Mouse (Mus musculus) kidney, embryonic 15.5 days (tissue): ENCODE data around the gene Slf2. TPM values are rescaled to one million over a fixed set of nuclear protein-coding genes. Genes with fewer than 3 reads are reported as not detected.
A peak's percentile ranks its signal among the peaks of the same experiment; 100 is the strongest.

Source experiments
- ATAC-seq: fragments of 200-750 bp; cut with Nextera tagmentation; replicated peaks from 2 replicates; pipeline ENCODE4 v1.8.0; 2017; ENCODE audit warnings: moderate TSS enrichment; ENCODE audit not compliant: low FRiP score
- H3K27ac ChIP-seq: fragments of 300-500 bp; sonication (generic); 2 replicates; pipeline ENCODE4 v1.5.1; 2015; ENCODE audit warnings: mild to moderate bottlenecking, inconsistent platforms
- H3K27me3 ChIP-seq: fragments of 300-500 bp; sonication (generic); 2 replicates; pipeline ENCODE4 v1.6.1; 2015; ENCODE audit warnings: inconsistent platforms
- H3K36me3 ChIP-seq: fragments of 300-500 bp; sonication (generic); 2 replicates; pipeline ENCODE4 v1.6.1; 2015; ENCODE audit warnings: inconsistent platforms
- H3K4me1 ChIP-seq: fragments of 300-500 bp; sonication (generic); 2 replicates; pipeline ENCODE4 v1.6.1; 2015; ENCODE audit warnings: inconsistent platforms
- H3K4me2 ChIP-seq: fragments of 300-500 bp; sonication (generic); 2 replicates; pipeline ENCODE4 v1.6.1; 2015; ENCODE audit warnings: moderate library complexity, mild to moderate bottlenecking, inconsistent platforms
- H3K4me3 ChIP-seq: fragments of 300-500 bp; sonication (generic); replicated peaks from 2 replicates; pipeline ENCODE4 v1.5.1; 2015; ENCODE audit warnings: mild to moderate bottlenecking, inconsistent platforms
- H3K9ac ChIP-seq: fragments of 300-500 bp; sonication (generic); 2 replicates; pipeline ENCODE4 v1.6.1; 2015; ENCODE audit warnings: mild to moderate bottlenecking, inconsistent platforms
- H3K9me3 ChIP-seq: fragments of 300-500 bp; sonication (generic); replicated peaks from 2 replicates; pipeline ENCODE4 v1.6.1; 2016; ENCODE audit warnings: inconsistent platforms
- WGBS: fragments of 180-500 bp; shearing (Covaris S2); methylation state at CpG from one replicate; pipeline ENCODE4 v1.1.7; 2015; ENCODE audit warnings: mixed read lengths; 5-methylcytosine and 5-hydroxymethylcytosine counted together
- polyA plus RNA-seq: library from polyadenylated mRNA; unstranded; fragments of >200 nt; fragmentation: Nextera tagmentation; extraction: Ambion mirVana; gene quantifications from 2 replicates; pipeline ENCODE4 v1.2.1, GENCODE M21; 2015

The Slf2 gene
- polyA plus RNA-seq, 1 experiment from 2014 or later: 40.5 TPM

GRCm38 (mm10) chr19:44988321-44988720 lies 57.4 kb downstream of the Slf2 start:
- 20% methylated on average over 9 of the region's 9 CpGs for WGBS
- 0 out of 2 replicates have a peak overlapping the region, but pooled peaks have one; percentile 19 for H3K27ac ChIP-seq

GRCm38 (mm10) chr19:44988831-44989566 lies 58.0 kb downstream of the Slf2 start, which contains the start of gene Sema4g:
Sema4g (plus strand) TSS chr19:44989101.
- no peaks in the 10 kb centered on the region for H3K9me3 ChIP-seq
- peak; percentile 63 for ATAC-seq
- H3K27ac ChIP-seq: peak within 1 kb of the TSS; percentile 45
- peak within 1 kb of the TSS; percentile 60 for H3K9ac ChIP-seq
- H3K36me3 ChIP-seq: no peaks in the 10 kb centered on the region
- peaks cover 52% of the 10 kb centered on the region for H3K4me1 ChIP-seq
- H3K4me3 ChIP-seq: peak within 1 kb of the TSS; percentile 56
- WGBS: under 1% methylated on average over 53 of the region's 58 CpGs
- peak within 1 kb of the TSS; percentile 93 for H3K4me2 ChIP-seq
- no peaks in the 10 kb centered on the region for H3K27me3 ChIP-seq

More at GRCm38 (mm10) chr19:44988321-44988720, 57.4 kb downstream of the Slf2 start:
- peak overlapping the region; percentile 56 for H3K4me3 ChIP-seq
- H3K9ac ChIP-seq: peak overlapping the region; percentile 60
- ATAC-seq: no peak
- peak overlapping the region; percentile 93 for H3K4me2 ChIP-seq
- peaks cover 52% of the 10 kb centered on the region for H3K4me1 ChIP-seq
- H3K27me3 ChIP-seq: no peaks in the 10 kb centered on the region
- no peaks in the 10 kb centered on the region for H3K9me3 ChIP-seq
- peaks cover 2% of the 10 kb centered on the region; the same call in 1 of the 2 replicates for H3K36me3 ChIP-seq

DNA sequence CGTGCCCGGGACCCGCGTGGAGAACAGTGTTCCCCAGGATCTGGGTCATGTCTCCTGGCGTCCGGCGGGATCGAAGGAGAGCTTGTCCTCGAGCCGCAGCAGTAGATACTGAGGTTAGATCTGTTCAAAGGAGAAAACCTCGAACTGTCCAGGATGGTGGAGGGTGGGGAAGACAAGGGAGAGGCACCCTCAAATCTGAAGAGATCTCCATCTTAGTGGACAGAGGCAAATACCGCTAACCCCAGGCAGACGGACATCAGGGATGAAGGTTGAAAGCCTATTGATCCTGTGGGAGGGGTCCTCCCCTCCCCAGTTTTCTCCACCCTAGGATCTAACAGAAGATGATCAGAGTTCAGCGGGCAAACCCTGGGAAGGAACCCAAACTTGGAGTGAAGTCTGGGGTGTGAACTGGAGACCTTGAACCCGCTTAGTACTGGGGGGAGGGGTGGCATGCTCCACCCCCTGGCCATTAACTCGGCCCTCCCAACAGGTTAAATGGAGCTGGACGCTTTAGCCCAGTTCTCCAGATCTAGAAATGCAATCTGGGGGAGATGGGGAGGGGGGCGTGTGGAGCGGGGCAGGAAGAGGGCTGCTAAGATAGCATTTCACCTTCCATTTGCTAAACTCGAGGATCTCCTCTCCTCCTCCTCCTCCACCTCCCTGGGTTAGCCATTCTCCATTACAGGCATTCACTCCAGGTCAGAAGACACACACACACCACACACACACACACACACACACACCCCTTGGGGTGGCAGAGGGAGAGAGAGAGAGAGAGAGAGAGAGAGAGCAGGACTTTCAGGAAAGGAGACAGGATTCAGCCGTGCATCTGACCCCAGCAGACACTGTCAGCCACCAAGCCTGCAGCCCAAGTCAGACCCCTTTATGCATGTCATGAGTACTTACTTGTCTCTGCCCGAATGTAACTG lies 58.9 kb downstream of the Slf2 start:
- peak overlapping the region; percentile 56 for H3K4me3 ChIP-seq
- 5% methylated on average over 22 of the region's 22 CpGs for WGBS
- H3K27me3 ChIP-seq: no peaks in the 10 kb centered on the region
- no peaks in the 10 kb centered on the region for H3K36me3 ChIP-seq
- ATAC-seq: peak; percentile 26; the same call in 1 of the 2 replicates
- H3K9ac ChIP-seq: peak overlapping the region; percentile 60
- H3K4me1 ChIP-seq: peaks cover 51% of the 10 kb centered on the region
- peak overlapping the region; percentile 93 for H3K4me2 ChIP-seq
- peak overlapping the region; percentile 45 for H3K27ac ChIP-seq
- no peaks in the 10 kb centered on the region for H3K9me3 ChIP-seq

- WGBS: 71% methylated on average over 8 of the region's 8 CpGs
- H3K9ac ChIP-seq: no peak overlapping the region
- H3K4me1 ChIP-seq: peaks cover 43% of the 10 kb centered on the region
- no peaks in the 10 kb centered on the region for H3K9me3 ChIP-seq
- H3K27ac ChIP-seq: peak overlapping the region; percentile 45
- no peaks in the 10 kb centered on the region for H3K27me3 ChIP-seq
- H3K36me3 ChIP-seq: no peaks in the 10 kb centered on the region
- peak overlapping the region; percentile 93 for H3K4me2 ChIP-seq
- H3K4me3 ChIP-seq: 0 out of 2 replicates have a peak overlapping the region, but pooled peaks have one; percentile 56
- ATAC-seq: no peak
These were observed 60.1 kb downstream of the Slf2 start for GRCm38 (mm10) chr19:44991031-44991430.

DNA sequence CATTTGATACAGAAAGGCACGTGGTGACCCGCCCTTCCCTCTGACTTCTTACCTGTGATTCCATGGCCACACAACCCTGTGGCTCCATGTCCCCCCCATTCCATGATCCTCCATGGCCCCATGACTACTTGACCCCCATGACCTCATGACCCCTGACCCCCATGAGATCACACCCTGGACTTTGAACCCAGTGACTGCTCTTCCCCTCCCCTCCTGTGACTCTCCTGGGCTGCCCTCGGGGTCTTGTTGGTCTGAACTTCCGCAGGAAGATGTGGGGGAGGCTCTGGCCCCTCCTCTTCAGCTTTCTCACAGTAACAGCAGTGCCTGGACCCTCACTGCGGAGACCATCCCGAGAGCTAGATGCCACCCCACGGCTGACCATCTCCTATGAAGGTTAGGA lies 61.3 kb downstream of the Slf2 start:
- 29% methylated on average over 7 of the region's 7 CpGs for WGBS
- no peak for ATAC-seq

DNA sequence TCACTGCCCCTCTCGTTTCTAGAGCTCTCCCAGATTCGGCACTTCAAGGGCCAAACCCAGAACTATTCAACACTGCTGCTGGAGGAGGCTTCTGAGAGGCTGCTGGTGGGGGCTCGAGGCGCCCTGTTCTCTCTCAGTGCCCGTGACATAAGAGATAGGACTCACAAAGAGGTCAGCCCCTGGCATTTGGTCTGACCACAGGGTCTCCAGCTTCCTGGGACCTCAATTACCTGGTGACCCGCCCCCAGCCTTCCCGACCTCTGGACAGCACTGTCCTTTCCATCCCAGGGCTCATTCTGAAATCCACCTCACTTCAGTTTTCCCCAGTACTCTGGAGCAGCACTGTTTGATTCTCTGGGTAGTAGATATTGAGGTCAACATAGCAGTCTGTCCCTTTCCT lies 61.8 kb downstream of the Slf2 start:
- 58% methylated on average over 7 of the region's 7 CpGs for WGBS
- no peak overlapping the region for H3K4me2 ChIP-seq

More for the DNA sequence above, 61.3 kb downstream of the Slf2 start:
- H3K27me3 ChIP-seq: no peaks in the 10 kb centered on the region
- H3K4me1 ChIP-seq: peaks cover 46% of the 10 kb centered on the region
- no peak overlapping the region for H3K4me2 ChIP-seq
- H3K9ac ChIP-seq: no peak overlapping the region
- no peaks in the 10 kb centered on the region for H3K9me3 ChIP-seq
- peaks cover 1% of the 10 kb centered on the region; the same call in 1 of the 2 replicates for H3K36me3 ChIP-seq
- no peak overlapping the region for H3K4me3 ChIP-seq
- no peak overlapping the region for H3K27ac ChIP-seq

DNA sequence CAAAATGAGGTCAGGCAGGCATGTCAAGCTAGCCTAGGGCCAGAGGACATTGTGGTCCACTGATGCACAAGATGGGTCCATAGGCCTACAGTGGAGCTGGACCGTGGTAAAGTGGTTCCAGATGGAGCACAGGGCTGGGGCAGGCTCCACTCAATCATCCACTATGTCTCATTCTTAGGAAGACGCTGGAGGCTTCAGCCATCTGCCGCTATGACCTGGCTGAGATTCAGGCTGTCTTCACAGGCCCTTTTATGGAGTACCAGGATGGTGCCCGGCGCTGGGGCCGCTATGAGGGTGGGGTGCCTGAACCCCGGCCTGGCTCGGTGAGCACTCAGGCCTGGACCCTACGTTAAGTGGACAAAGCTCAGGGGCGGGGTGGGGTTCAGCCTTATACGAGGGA lies 66.8 kb downstream of the Slf2 start:
- H3K4me3 ChIP-seq: no peak overlapping the region
- ATAC-seq: no peak
- no peaks in the 10 kb centered on the region for H3K27me3 ChIP-seq
- no peak overlapping the region for H3K4me2 ChIP-seq
- H3K9me3 ChIP-seq: no peaks in the 10 kb centered on the region
- WGBS: 84% methylated on average over 11 of the region's 11 CpGs
- no peak overlapping the region for H3K27ac ChIP-seq
- H3K9ac ChIP-seq: no peak overlapping the region
- H3K4me1 ChIP-seq: peaks cover 3% of the 10 kb centered on the region; the same call in 1 of the 2 replicates
- peaks cover 45% of the 10 kb centered on the region for H3K36me3 ChIP-seq

More for the DNA sequence above, 61.8 kb downstream of the Slf2 start:
- no peak overlapping the region for H3K9ac ChIP-seq
- H3K27ac ChIP-seq: no peak overlapping the region
- H3K4me1 ChIP-seq: peaks cover 47% of the 10 kb centered on the region
- H3K36me3 ChIP-seq: peaks cover 6% of the 10 kb centered on the region; the same call in 1 of the 2 replicates
- H3K4me3 ChIP-seq: no peak overlapping the region
- no peaks in the 10 kb centered on the region for H3K27me3 ChIP-seq
- H3K9me3 ChIP-seq: no peaks in the 10 kb centered on the region
- no peak for ATAC-seq

DNA sequence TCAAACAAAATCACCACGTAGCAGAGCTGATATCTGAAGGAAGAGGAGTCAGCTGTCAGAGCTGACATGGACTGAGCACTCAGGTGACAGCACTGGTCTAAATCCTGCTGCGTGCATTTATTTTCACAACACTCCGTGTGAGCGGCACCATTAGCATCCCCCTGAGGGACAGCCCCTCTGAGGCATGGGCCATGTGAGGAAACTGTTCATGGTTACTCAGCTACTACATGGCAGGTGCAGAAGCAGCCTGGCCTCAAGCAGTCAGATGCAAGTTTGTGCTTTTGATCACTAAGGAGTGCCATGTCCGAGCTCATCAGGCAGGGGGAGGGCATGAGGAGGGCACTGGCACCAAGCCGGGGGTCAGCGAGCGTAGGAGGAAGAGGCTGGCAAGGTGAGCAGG lies 68.7 kb downstream of the Slf2 start:
- Histone ChIP-seq H3K27me3 (no peaks in the 10 kb centered on the region), H3K9ac (no peak overlapping the region), H3K27ac (no peak overlapping the region), H3K4me3 (no peak overlapping the region), H3K4me1 (peaks cover 13% of the 10 kb centered on the region; the same call in 1 of the 2 replicates), H3K4me2 (no peak overlapping the region), H3K9me3 (no peaks in the 10 kb centered on the region), H3K36me3 (peaks cover 63% of the 10 kb centered on the region)
- ATAC-seq: no peak
- WGBS: 86% methylated on average over 8 of the region's 8 CpGs

DNA sequence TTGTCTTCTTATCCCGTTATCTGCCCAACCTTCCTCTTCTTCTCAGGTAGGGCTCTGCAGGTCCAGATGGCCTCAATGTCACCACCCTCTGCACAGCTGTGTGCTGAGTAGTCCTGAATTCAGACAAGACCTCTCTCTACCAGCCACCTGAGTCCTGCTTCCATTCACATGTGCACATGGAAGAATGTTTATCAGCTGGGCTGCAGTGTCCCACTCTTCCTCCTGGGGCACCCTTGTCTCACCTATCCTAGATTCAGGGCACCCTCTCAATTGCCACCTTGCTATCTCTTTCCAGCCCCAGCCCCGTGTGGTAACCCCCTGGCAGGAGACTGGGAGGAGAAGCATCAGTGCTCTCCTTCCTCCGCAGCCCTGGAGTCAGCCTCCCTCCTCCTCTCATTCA lies 71.3 kb downstream of the Slf2 start:
- H3K4me2 ChIP-seq: no peak overlapping the region
- ATAC-seq: no peak
- no peak overlapping the region for H3K4me3 ChIP-seq
- H3K4me1 ChIP-seq: peaks cover 28% of the 10 kb centered on the region
- WGBS: 60% methylated on average over 3 of the region's 3 CpGs
- H3K36me3 ChIP-seq: peaks cover 66% of the 10 kb centered on the region
- H3K27me3 ChIP-seq: no peaks in the 10 kb centered on the region
- H3K9ac ChIP-seq: no peak overlapping the region
- no peak overlapping the region for H3K27ac ChIP-seq
- H3K9me3 ChIP-seq: no peaks in the 10 kb centered on the region

- no peak overlapping the region for H3K4me3 ChIP-seq
- H3K27ac ChIP-seq: no peak overlapping the region
- WGBS: 80% methylated on average over 7 of the region's 7 CpGs
- H3K36me3 ChIP-seq: peaks cover 66% of the 10 kb centered on the region
- no peak overlapping the region for H3K9ac ChIP-seq
- H3K4me2 ChIP-seq: no peak overlapping the region
- peaks cover 42% of the 10 kb centered on the region for H3K4me1 ChIP-seq
- no peaks in the 10 kb centered on the region for H3K27me3 ChIP-seq
- no peaks in the 10 kb centered on the region for H3K9me3 ChIP-seq
- no peak for ATAC-seq
These were observed 73.0 kb downstream of the Slf2 start for GRCm38 (mm10) chr19:45003740-45004516.

DNA sequence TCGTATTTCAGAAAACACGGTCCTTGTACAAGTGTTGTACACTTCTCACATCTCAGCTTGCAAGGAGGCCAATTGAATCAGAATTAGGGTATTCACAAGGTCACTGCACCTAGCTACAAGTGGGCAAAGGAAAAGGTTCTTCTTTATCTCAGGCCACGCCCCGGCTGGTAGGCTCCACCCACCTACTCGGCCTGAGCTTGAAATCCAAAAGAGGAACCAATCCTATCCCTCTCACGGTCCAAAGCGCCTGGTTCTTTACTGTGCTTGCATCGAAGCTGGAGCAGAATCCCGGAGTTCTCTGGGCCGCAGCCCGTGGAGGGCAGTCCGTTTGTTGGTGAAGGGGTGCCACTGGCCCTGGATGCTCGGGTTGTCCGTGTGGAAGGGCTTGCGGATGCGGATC lies 74.5 kb downstream of the Slf2 start, which contains the start of gene Twnk:
Twnk (plus strand) TSS at position 220 of the 400 bp plus-strand sequence.
- Histone ChIP-seq H3K9me3 (no peaks in the 10 kb centered on the region), H3K36me3 (peaks cover 69% of the 10 kb centered on the region), H3K27ac (peak within 1 kb of the TSS; percentile 83), H3K27me3 (no peaks in the 10 kb centered on the region), H3K9ac (peak within 1 kb of the TSS; percentile 71), H3K4me1 (peaks cover 45% of the 10 kb centered on the region), H3K4me2 (peak within 1 kb of the TSS; percentile 89), H3K4me3 (peak within 1 kb of the TSS; percentile 89)
- WGBS: 10% methylated on average over 16 of the region's 16 CpGs
- peak; percentile 18; the same call in 1 of the 2 replicates for ATAC-seq
